Mouse (Mus musculus) layer of hippocampus, postnatal 14 days (tissue): ENCODE results near the gene Nap1l1. TPM values are rescaled to one million over a fixed set of nuclear protein-coding genes. Genes with fewer than 3 reads are reported as not detected.
"Not testable (repeated sequence)": the region's sequence is repeated elsewhere in the genome, so short reads cannot be mapped to it uniquely, and the experiment has no call there.

Source experiments
- DNase-seq, 2 experiments: peaks; one replicate each; pipeline ENCODE4 v3.0.0; 2021 to 2022; ENCODE audit warnings: low spot score in 2 of 2, mixed read lengths in 1 of 2
- long read RNA-seq, 2 experiments: library from polyadenylated mRNA; stranded (forward); transcript quantifications; one replicate each; pipeline ENCODE4 v2.0.0; 2021
- total RNA-seq, 2 experiments: library from RNA; stranded (reverse); gene quantifications; 2 replicates each; pipeline ENCODE4 v1.2.3; 2021

Gene Nap1l1
- 100 to 1,000 TPM; 164 to 177 TPM for total RNA-seq
- long read RNA-seq, experiment 1, transcript Nap1l1-202 (15 exons, 1,350 nt): major isoform, 49 of 129 reads
- long read RNA-seq, experiment 1, transcript Nap1l1-201 (16 exons, 1,486 nt): minor isoform, 13 of 129 reads
- long read RNA-seq, experiment 1, transcript Nap1l1-207 (14 exons, 1,512 nt): minor isoform, 10 of 129 reads
- long read RNA-seq, experiment 1, transcript Nap1l1-205 (13 exons, 1,365 nt): minor isoform, 19 of 129 reads
- long read RNA-seq, experiment 1, partial matches to known transcripts: 4 of 129 reads
- long read RNA-seq, experiment 1, other reads (novel, unspliced or antisense): 34 of 129 reads
- long read RNA-seq, experiment 2, transcript Nap1l1-202 (15 exons, 1,350 nt): major isoform, 53 of 171 reads
- long read RNA-seq, experiment 2, transcript Nap1l1-207 (14 exons, 1,512 nt): minor isoform, 5 of 171 reads
- long read RNA-seq, experiment 2, transcript Nap1l1-201 (16 exons, 1,486 nt): minor isoform, 23 of 171 reads
- long read RNA-seq, experiment 2, transcript Nap1l1-205 (13 exons, 1,365 nt): minor isoform, 32 of 171 reads
- long read RNA-seq, experiment 2, partial matches to known transcripts: 33 of 171 reads
- long read RNA-seq, experiment 2, other reads (novel, unspliced or antisense): 24 of 171 reads

DNA sequence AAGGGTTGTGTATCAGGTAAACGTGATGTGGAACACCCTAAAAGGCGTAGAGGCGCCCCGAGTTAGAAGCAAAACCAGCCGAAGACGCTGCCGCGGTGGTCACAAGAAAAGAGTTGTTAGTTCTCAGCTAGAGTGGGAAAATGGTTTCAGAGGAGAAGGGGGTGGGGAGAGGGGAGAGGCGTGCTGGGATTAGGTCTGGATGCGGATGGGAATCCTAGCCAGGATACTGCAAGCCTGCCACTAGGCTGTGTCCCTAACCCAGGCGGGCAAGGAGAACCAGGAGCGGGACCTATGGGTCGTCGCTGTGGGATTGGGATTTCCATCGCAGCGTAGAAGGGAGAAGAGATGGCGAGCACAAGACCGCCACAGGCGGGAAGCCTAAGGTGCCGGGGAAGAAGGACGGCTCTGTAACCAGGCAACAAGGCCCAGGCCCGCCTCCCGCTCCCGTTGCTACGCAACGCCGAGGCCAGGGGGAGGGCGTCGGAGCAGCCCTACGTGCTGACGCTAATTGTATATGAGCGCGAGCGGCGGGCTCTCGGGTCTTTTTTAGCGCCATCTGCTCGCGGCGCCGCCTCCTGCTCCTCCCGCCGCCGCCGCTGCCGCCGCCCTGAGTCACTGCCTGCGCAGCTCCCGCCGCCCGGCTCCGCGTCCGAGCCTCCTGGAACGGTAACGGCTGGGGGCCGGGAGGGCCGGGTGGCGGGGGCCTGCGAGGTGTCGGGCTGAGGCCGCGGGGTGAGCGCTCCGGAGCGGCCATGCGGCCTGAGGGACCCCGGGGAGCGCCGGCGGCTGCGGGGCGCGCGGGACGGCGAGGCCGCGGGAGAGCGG, at the start of gene Nap1l1:
Nap1l1 (plus strand) TSS at position 538 of the 825 bp plus-strand sequence.
- DNase-seq: peak; percentile 95 to 98

DNA sequence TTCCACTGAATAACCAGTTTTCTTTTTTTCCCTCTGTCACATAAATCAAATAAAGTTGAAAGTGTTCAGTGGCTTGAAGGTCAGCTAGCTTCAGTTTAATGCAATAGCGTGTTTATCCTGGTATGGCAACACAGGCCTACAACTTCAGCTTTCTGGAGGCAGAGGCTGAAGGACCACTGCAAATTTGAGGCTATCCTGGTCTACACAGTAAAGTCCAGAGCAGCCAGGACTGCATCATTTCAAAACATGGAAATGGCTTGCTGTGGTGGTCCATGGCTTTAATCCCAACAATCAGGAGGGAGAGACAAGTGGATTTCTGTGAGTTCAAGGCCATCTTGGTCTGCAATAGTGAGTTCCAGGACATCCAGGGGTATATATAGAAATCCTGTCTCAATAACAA, 46.5 kb upstream of the Nap1l1 start:
- DNase-seq: no peak

DNA sequence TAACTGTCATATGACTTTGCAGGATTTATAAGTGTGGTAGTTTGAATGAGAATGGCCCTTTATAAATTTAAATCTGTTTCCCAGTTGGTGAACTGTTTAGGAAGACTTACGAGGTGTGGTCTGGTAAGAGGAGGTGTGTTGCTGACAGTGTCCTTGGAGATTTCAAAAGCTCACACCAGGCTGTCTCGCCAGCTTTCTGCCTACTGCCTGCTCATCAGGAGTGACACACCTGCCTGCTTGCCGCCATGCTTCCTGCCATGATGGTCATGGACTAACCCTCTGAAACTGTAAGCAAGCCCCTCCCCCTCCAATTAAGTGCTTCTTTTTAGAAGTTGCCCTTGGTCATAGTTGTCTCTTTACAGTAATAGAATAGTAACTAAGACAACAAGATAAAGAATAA, 39.5 kb upstream of the Nap1l1 start:
- no peak for DNase-seq

DNA sequence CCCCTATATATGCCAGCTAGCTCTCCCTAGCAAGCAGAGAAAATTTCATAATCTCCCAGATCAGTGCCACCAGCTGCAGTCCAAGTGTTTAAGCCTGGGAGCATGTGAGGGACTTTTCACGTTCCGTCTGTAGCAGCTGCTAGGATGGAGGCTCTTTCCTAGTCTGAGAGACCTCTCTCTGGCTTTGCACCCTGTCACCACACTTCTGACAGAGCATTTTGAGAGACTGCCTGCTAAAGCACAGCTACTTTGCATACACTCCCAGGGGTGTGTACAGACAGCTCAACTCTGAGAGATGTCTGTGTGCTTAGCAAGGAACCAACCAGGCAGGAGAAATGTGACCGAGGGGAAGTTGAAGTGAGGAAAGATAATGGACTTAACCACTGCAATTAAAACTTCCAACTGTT, 32.0 kb upstream of the Nap1l1 start:
- DNase-seq: no peak

DNA sequence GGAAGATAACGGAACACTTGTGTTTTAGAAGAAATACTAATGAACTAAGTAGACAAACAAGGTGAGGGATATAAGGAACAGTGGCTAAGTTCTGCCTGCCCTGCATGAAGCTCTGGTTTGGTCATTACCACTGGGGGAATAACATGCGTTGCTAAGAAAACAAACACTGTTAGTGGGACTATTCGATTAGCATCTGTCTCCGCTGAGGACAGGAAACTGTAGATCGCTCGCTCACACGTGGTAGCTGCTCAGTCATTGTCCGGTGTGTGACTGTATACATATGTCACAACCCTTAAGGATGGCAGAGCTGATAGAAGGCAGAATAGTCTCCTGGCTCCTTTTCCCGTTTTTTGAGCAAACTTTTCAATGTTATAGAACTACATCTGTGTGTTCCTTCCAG, 28.8 kb upstream of the Nap1l1 start:
- no peak for DNase-seq

DNA sequence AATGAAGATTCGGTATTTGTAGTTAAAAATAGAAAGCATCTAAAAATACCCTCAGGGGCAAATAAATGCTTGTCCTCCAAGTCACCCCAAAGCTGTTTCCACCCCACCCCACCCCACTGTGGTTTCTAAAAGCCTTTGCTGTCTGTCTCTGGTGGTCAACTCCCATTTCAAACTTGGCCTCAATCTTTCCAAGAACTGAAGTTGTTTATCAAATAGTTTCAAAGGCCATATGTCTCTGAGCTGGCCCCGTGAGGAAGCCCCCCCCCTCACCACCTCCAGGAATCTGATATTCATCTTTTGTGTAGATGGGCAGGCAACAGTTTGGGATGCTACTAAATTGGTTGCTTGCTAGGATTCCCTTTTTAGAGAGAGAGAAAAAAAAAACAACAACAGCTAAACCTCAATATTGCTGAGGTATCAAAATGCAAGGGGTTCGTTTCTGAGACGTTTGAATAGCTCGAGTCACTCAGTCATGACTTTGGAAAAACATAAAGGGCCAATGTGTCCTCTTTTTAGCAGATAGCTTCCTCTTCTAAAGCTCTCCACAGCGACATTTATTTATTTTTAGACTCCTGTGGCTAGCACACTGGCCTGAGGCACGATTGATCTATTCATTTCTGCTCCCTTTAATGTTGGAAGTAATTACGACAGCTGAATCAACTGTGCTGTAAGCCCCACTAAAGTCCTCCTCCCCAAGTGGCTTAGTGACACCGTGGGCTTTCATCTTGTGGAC, 26.9 kb upstream of the Nap1l1 start:
- no peak for DNase-seq

DNA sequence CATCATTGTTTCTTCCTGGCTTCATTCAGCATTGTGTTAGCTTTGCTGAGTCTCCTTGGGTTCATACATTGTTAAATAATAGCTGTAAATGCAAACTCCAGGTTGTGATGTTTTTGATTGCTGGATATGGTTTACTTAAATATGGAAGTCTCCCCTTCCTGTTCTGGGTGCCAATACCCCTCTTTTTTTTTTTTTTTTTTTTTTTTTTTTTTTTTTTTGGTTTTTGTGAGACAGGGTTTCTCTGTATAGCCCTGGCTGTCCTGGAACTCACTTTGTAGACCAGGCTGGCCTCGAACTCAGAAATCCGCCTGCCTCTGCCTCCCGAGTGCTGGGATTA, 26.4 kb upstream of the Nap1l1 start:
- not testable (repeated sequence) for DNase-seq

DNA sequence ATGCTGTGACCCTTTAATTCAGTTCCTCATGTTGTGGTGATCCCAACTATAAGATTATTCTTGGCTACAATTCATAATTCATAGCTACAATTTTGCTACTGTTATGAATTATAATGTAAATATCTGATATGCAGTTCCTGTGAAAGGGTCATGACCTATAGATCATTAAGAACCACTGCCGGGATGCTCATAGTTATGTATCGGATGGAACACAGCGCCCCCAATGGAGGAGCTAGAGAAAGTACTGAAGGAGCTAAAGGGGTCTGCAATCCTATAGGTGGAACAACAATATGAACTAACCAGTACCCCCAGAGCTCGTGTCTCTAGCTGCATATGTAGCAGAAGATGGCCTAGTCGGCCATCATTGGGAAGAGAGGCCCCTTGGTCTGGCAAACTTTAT, 23.4 kb upstream of the Nap1l1 start:
- DNase-seq: not testable (repeated sequence)

DNA sequence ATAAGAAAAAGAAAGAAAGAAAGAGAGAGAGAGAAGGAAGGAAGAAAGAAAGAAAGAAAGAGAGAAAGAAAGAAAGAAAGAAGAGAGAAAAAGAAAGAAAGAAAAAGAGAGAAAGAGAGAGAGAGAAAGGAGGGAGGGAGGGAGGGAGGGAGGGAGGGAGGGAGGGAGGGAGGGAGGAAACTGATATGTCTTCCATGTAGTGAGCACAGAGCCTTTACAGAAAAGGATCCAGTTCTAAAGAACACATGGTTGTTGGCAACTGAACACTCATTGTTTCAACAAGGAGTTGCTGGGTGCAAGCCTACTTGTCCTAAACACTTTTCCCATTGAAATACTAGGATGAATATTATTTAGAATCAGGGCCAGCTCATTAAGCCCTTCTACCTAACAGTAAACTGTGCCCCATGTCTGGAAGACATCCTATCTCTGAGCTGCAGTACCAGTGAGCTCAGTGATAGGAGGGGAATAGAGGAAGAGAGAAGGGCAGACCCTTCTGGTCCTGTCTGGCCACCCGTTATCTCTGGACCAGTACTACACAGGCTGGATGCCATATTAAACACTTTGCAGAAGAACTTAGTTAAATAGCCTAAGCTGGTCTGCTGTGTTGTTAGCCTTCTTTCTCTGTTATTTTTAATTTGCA, 21.2 kb upstream of the Nap1l1 start:
- DNase-seq: no peak

DNA sequence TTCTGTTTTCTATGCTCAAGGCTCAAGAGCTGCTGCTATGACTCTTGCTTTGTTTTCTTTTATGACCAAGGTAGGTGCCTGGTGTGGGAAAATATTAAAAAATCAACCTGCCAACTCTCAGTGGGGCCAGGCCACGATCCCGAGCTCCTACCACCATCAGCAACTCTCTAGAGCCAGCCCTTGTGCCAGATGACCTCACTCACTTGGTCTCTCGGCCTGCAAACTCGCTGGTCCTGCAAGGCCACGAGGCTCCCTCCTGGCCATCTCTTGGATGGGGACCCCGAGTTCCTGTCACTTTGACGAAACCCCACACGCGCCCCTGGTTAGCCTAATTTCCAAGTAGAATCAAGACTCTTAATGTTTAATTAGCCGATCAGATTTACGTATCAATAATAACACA, 20.6 kb upstream of the Nap1l1 start:
- DNase-seq: no peak

DNA sequence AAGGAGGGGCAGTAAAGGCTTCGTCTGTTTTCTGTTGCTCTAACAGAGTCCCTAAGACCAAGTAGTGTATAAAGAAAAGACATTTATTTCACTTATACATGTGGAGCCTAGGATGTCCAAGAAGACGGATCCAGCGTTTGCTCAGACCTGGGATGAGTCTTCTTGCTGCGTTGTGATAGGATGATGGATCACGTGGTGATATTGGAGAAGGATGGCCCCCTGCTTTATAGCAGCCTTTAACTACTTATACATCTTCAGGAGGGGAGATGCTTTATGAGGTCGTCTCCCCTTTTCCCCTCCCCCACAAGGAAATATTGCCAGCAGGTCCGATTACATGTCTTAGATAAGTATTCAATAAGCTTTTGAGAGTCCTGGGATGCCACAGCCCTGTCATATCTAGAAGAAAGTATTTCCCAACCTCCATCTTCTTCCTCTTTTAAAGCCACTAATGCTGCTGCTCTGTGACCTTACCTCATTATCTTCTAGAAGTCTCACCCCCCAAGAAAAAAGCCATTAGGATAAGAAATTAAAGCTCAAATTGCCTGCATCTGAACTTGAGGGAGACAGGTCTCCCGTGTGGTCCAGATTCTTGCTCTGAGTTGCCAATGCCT, 18.2 kb upstream of the Nap1l1 start:
- DNase-seq: no peak

DNA sequence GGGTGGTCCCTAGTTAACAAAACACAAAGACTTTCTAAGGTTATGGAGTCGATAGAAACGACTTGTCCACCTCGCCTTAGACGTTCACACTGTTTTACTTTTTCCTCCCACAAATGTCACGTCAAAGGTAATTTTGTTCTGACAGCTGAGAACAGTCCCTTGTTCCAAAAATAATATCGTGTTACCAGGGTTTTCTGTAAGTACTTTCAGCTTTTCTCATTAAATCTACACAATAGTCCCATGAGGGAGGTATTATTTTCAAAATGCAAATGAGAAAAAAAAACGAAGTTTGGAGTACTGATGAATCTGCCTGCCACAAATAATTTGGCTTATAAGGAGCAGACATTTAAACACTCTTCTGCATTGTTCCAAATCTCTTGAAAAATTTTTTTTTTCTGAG, 14.9 kb upstream of the Nap1l1 start:
- DNase-seq: no peak

DNA sequence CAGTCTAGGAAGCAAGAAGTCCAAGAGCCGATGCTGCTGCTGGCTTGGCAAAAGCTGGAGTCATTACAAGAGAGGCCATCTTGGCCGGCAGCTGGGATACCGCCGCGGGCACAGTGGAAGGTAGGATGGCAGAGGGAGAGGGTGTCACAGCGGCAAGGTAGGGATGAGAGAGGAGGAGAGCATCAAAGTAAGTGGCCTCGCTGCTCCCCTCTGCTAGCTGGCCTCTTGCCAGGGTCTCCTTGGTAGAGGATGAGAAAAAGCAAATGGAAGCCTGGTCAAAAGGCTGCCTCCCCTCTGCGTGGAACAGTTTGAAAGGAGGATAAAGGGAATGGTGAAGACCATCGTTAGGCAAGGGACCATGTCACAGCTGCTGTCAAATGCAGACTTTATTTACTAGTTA, 14.0 kb upstream of the Nap1l1 start:
- DNase-seq: no peak

DNA sequence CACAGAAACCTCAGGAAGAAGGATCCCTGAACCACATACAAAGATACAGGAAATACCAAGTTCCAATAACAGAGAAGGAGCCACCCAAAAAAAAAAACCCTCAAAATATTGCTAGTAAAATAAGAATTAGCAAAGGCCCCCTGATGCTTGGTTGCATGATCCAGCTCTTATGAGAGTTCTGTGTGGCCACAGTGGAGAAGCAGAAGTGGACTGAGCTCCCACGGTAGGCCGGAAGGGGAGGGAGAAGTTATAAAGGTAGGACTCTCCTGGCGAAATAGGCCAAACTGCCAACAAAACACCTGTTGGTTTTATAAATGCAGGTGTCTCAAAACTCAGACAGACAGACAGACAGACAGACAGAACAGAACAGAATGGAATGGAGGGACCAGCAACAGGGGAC, 13.1 kb upstream of the Nap1l1 start:
- no peak for DNase-seq

DNA sequence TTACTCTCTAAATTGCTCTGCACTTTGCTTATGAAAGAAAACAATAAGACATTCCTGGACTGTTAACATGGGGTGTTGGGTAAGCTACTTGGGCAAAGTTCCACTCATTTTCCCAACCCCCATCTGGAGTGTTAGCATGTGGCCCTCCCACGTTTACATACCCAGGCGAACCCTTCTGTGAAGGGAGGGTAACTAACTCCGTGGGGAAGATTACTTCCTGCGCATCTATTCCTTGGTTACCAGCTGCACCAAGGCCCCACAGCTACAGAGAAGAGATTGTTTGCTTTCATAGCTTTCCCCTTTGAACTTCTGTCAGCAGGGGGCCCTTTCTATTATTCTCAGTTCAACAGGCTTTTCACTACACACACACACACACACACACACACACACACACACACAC, 12.6 kb upstream of the Nap1l1 start:
- DNase-seq: no peak

DNA sequence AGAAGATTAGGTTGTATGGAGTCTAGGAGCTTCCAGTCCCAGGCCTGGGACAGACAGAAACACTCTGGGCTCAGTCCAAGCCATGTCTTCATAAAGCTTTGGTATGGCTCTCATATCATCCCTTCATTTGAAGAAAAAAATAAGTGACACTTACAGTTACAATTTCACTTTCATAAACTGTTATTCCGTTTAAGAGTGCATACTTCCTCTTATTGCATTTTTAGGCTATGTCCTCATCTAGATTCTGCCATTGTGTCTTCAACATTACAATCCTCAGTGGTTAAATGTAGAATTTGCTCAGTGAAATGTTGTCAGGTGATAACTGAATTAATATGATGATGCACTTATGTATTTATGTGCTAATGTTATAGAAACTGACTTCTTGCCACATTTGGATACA, 8.2 kb upstream of the Nap1l1 start:
- DNase-seq: no peak

DNA sequence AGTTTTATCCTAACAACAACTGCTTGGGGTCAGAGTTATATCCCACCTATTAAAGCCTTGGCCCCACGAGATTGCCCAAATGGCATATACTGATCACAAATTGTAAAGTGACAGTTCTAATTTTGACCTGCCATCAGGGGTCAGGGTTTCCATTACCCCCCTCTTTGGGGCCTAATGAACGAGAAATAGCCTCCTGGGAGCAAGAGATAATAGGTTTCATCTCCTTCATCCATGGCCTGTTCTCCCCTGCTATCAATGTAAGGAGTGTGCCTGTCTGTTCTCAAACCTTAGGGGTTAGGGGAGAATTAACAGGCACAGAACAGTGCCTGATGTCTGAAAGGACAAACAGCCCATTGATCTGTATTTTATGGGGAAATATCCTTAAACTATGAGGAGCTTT, 7.6 kb upstream of the Nap1l1 start:
- DNase-seq: no peak

DNA sequence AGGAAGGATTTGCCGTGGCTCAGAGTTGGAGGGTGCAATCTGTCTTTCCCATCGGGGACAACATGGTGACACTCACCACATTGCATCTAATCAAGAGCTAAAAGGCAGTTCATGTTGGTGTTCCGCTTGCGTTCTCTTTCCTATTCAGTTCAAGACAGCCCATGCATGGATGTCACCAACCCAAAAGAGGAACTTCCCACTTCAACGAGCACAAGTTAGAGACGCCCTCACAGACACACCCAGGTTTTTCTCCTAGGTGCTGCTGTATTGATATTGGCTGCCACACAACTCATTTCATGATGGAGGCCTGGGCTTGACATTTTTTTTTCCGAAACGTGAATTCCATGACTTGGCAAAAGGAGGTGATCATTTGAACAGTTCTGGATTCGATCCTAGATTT, 1.9 kb upstream of the Nap1l1 start:
- DNase-seq: no peak

DNA sequence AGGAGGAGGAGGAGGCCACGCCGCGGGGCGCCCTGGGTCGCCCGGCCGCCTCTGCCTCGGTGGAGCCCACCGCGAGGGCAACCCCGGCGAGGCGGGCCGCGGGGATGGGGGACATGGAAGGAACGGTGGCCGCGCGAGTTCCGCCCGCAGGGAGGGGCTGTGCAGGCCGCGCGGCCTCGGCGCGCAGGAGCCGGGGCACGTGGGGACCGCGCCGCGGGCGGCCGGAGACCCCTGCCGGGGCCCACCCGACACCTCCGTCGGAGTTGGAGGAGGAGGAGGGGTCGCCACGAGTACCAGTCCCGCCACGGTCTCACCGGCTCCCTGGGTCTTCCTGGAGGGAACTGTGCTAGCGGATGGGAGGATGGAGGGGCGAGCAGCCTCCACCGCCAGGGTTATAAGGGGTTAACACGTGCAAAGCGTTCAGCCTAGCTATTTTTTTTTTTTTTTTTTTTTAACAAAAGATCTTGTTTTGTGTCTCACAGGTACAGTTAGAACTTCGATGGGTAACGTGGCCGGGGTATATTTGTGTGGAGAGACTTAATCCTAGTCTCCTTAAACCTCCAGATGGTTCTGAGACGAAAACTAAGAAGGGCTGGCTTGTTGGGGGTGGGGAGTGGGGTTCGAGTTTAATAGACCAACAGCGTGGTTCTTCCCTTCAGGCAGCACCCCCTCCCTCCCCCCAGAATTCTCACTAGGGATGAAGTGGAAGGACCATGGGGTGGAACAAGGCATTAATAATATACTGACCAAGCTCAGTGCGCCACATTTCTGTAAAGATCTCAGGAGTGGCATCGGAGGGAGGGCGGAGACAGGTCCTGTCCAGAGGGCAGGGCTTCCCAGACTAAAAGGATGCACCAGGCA, 718 bp downstream of the Nap1l1 start:
- peak in 1 of 2 experiments; percentile 29 for DNase-seq

DNA sequence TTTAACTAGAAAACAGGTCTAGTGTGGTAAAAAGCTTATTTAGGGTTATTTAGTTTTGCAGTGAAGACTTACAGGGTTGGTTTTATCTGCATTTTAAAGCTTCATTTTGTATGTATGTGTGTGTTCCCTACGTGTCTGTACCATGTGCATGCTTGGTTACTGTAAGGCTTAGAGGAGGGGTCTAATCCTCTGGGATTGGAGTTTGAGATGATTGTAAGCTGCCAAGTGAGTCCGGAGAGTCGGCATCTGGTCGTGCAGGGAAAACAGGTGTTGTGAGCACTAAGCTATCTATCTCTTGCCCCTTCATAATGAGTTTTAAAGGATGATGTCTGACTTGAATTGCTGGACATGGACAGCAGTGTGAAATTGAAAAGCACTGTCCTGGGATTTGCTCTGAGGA, 3.3 kb downstream of the Nap1l1 start:
- no peak for DNase-seq
